Mouse (Mus musculus) stomach, postnatal 0 days (tissue): Measurements from ENCODE around the gene Atxn2.

Experiments used
- CTCF ChIP-seq: IDR thresholded peaks from 2 replicates; pipeline ENCODE4 v1.5.1; 2016; ENCODE audit warnings: antibody characterized with exemption, low read depth, mild to moderate bottlenecking, moderate library complexity
- EP300 ChIP-seq: optimal IDR thresholded peaks from 2 replicates; pipeline ENCODE3; 2016; ENCODE audit warnings: antibody characterized with exemption

DNA sequence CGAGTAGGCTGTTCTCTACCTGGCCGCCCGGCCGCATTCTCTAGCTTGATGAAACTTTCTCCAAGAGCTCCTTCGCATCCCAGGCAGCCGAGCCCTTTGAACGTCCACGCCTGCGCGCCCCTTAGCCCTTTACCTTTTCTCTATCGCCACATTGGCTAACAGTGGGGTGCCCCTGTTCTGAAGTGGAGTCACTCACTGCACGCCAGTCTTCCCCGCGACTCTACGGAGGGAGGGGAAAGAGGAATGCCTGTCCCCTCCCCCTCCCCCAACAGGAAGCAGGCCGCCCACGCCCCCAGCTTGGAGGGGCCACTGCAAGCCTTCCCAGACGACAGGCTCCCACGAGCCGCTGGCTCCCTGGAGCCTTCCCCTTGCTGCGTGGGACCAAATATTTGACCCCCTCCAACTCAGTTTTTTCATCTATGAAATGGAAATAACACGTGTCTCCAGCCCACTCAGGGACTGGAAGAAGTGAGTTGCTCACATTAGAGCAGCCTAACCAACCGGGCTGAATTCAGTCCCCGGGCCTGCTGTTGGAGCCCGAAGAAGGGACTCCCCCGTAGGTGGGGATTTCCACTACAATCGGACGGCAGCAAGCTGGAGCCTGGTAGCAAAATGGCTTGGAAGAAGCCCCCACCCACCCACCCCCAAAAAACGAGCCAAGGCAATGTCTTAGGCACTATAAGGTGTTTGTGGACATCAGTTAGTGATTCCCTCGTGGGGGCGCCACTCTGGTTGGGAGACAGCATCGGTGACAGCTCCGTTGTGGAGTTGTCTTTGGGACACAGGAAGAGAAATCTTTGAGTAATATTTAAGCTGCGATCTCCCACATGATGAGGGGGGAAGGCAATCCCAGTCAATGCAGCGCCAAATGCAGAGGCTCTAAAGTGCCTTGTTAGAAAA, 126.6 kb downstream of the Atxn2 start, which contains the start of gene Sh2b3:
- TF ChIP-seq EP300 (no peak), CTCF (peak; percentile 34)
